In the genomic region with DNA sequence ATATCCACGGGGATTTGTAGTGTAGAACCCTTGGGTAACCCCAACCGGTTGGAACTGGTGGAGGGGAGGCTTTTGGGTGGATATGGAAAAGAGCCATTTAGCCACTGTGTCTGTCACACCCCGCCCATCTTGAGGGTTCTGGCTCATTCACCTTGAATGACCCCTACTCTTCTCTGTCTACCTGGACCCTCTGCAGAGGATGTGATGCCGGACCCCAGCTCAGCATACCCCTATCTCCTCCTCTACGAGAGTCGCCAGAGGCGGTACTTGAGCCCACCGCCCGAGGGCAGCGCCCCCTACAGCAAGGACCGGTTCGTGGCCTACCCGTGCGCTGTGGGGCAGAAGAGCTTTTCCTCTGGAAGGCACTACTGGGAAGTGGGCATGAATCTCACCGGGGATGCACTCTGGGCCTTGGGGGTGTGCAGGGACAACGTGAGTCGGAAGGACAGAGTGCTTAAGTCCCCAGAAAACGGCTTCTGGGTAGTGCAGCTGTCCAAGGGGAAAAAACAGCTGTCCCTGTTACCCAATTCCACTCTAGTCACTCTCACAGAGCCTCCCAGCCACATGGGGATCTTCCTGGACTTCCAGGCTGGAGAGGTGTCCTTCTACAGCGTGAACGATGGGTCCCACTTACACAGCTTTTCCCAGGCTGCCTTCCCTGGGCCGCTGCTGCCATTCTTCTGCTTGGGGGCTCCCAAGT, we compare ENCODE assay signal across 1 mouse cellular context.
A peak's percentile ranks its signal among the peaks of the same experiment; 100 is the strongest.
TF ChIP-seq lines count a peak whose summit lies in the region.

No protein-coding gene starts in this region.

TF ChIP-seq in myocyte, 11 proteins besides CTCF, POLR2A, EP300 and RAD21:
- TF ChIP-seq MAX (IDR thresholded peaks at IDR 0.05; ENCODE audit: low read depth) (no peak), USF1 (IDR thresholded peaks at IDR 0.05; ENCODE audit: low read depth) (no peak), MYOD1 (IDR thresholded peaks at IDR 0.05; ENCODE audit: control insufficient read depth in 1 of 3, insufficient read length in 2 of 3, low read depth in 2 of 3) (peak; percentile 49 to 74 (median 58)), SRF (IDR thresholded peaks at IDR 0.05; ENCODE audit: control insufficient read depth, insufficient read length, low read depth) (no peak), MYOG (IDR thresholded peaks at IDR 0.05; ENCODE audit: control insufficient read depth in 1 of 3, insufficient read depth in 1 of 3, insufficient read length in 2 of 3, low read depth in 2 of 3) (peak in 2 of 3 experiments; percentile 80), TCF3 (IDR thresholded peaks at IDR 0.05; ENCODE audit: insufficient read length, low read depth) (no peak)
TF ChIP-seq in myocyte: peak in this region for 2.
